Mouse (Mus musculus) embryonic facial prominence, embryonic 15.5 days (tissue): ENCODE results near the gene Nup188. TPM values are rescaled to one million over a fixed set of nuclear protein-coding genes. Genes with fewer than 3 reads are reported as not detected.

Experiments
- ATAC-seq: fragments of 200-750 bp; cut with Nextera tagmentation; 2 replicates; pipeline ENCODE4 v1.8.0; 2017; ENCODE audit warnings: low read depth, moderate TSS enrichment; ENCODE audit not compliant: insufficient number of reproducible peaks, low FRiP score, low TSS enrichment
- H3K27ac ChIP-seq: fragments of 300-500 bp; sonication (generic); replicated peaks from 2 replicates; pipeline ENCODE4 v1.5.1; 2015; ENCODE audit warnings: mild to moderate bottlenecking, inconsistent platforms
- H3K27me3 ChIP-seq: fragments of 300-500 bp; sonication (generic); 2 replicates; pipeline ENCODE4 v1.6.1; 2015; ENCODE audit warnings: inconsistent platforms
- H3K36me3 ChIP-seq: fragments of 300-500 bp; sonication (generic); 2 replicates; pipeline ENCODE4 v1.6.1; 2015; ENCODE audit warnings: mild to moderate bottlenecking, inconsistent platforms
- H3K4me1 ChIP-seq: fragments of 300-500 bp; sonication (generic); 2 replicates; pipeline ENCODE4 v1.6.1; 2015; ENCODE audit warnings: inconsistent platforms
- H3K4me2 ChIP-seq: fragments of 300-500 bp; sonication (generic); replicated peaks from 2 replicates; pipeline ENCODE4 v1.6.1; 2015; ENCODE audit warnings: mild to moderate bottlenecking, inconsistent platforms
- H3K4me3 ChIP-seq: fragments of 300-500 bp; sonication (generic); replicated peaks from 2 replicates; pipeline ENCODE4 v1.5.1; 2015; ENCODE audit warnings: mild to moderate bottlenecking, inconsistent platforms
- H3K9ac ChIP-seq: fragments of 300-500 bp; sonication (generic); 2 replicates; pipeline ENCODE4 v1.6.1; 2015; ENCODE audit warnings: inconsistent platforms
- H3K9me3 ChIP-seq: fragments of 300-500 bp; sonication (generic); replicated peaks from 2 replicates; pipeline ENCODE4 v1.6.1; 2016; ENCODE audit warnings: inconsistent platforms
- WGBS: fragments of 180-500 bp; shearing (Covaris S2); methylation state at CpG from one replicate; pipeline ENCODE4 v1.1.7; 2015; 5-methylcytosine and 5-hydroxymethylcytosine counted together
- polyA plus RNA-seq: library from polyadenylated mRNA; unstranded; fragments of >200 nt; fragmentation: Nextera tagmentation; extraction: Ambion mirVana; gene quantifications from 2 replicates; pipeline ENCODE4 v1.2.1, GENCODE M21; 2015

Nup188 gene
- 29.0 and 34.3 TPM in 2 replicates for polyA plus RNA-seq

GRCm38 (mm10) chr2:30286192-30287026, at the start of gene Nup188, which contains the start of gene Dolk:
Nup188 (plus strand) TSS chr2:30286397.
Dolk (minus strand) TSS chr2:30286334.
- Histone ChIP-seq H3K27ac (peak within 1 kb of the TSS; percentile 65), H3K36me3 (peaks cover 6% of the 10 kb centered on the region; the same call in 1 of the 2 replicates), H3K4me3 (peak within 1 kb of the TSS; percentile 80), H3K4me2 (peak within 1 kb of the TSS; percentile 95), H3K4me1 (peaks cover 22% of the 10 kb centered on the region), H3K27me3 (no peaks in the 10 kb centered on the region), H3K9ac (peak within 1 kb of the TSS; percentile 67), H3K9me3 (no peaks in the 10 kb centered on the region)
- WGBS: 1% methylated on average over 64 of the region's 68 CpGs
- ATAC-seq: peak; percentile 95

- no peak for ATAC-seq
- peaks cover 29% of the 10 kb centered on the region for H3K4me1 ChIP-seq
- H3K9ac ChIP-seq: peak overlapping the region; percentile 47
- H3K27ac ChIP-seq: peak overlapping the region; percentile 93
- H3K4me2 ChIP-seq: peak overlapping the region; percentile 66
- peak overlapping the region; percentile 72 for H3K4me3 ChIP-seq
- H3K9me3 ChIP-seq: no peaks in the 10 kb centered on the region
- H3K27me3 ChIP-seq: no peaks in the 10 kb centered on the region
- WGBS: 3% methylated on average over 18 of the region's 18 CpGs
- peaks cover 20% of the 10 kb centered on the region for H3K36me3 ChIP-seq
These were observed 49.6 kb upstream of the Nup188 start for GRCm38 (mm10) chr2:30236426-30237198.

GRCm38 (mm10) chr2:30237199-30237880, 48.9 kb upstream of the Nup188 start, which contains the start of gene Lrrc8a:
Lrrc8a (plus strand) TSS chr2:30237715.
- Histone ChIP-seq H3K4me1 (peaks cover 33% of the 10 kb centered on the region), H3K4me2 (peak within 1 kb of the TSS; percentile 66), H3K4me3 (peak within 1 kb of the TSS; percentile 72), H3K9me3 (no peaks in the 10 kb centered on the region), H3K27ac (peak within 1 kb of the TSS; percentile 93), H3K36me3 (peaks cover 27% of the 10 kb centered on the region), H3K9ac (peak within 1 kb of the TSS; percentile 64), H3K27me3 (no peaks in the 10 kb centered on the region)
- peak; percentile 97 for ATAC-seq
- WGBS: under 1% methylated on average over 66 of the region's 67 CpGs

GRCm38 (mm10) chr2:30237881-30238280, 48.3 kb upstream of the Nup188 start:
- Histone ChIP-seq H3K36me3 (peaks cover 33% of the 10 kb centered on the region), H3K9ac (peak overlapping the region; percentile 64), H3K4me1 (peaks cover 36% of the 10 kb centered on the region), H3K27me3 (no peaks in the 10 kb centered on the region), H3K4me3 (peak overlapping the region; percentile 72), H3K9me3 (no peaks in the 10 kb centered on the region), H3K27ac (peak overlapping the region; percentile 93), H3K4me2 (peak overlapping the region; percentile 66)
- WGBS: 0% methylated on average over 36 of the region's 42 CpGs
- peak; percentile 91 for ATAC-seq

- peak overlapping the region; percentile 72 for H3K4me3 ChIP-seq
- 75% methylated on average over 3 of the region's 3 CpGs for WGBS
- H3K9me3 ChIP-seq: no peaks in the 10 kb centered on the region
- peaks cover 36% of the 10 kb centered on the region for H3K4me1 ChIP-seq
- peak overlapping the region; percentile 66 for H3K4me2 ChIP-seq
- H3K36me3 ChIP-seq: peaks cover 42% of the 10 kb centered on the region
- H3K9ac ChIP-seq: 0 out of 2 replicates have a peak overlapping the region, but pooled peaks have one; percentile 64
- H3K27ac ChIP-seq: 0 out of 2 replicates have a peak overlapping the region, but pooled peaks have one; percentile 23
- H3K27me3 ChIP-seq: no peaks in the 10 kb centered on the region
- no peak for ATAC-seq
These were observed 47.2 kb upstream of the Nup188 start for GRCm38 (mm10) chr2:30238906-30239465.

GRCm38 (mm10) chr2:30239777-30240176, 46.4 kb upstream of the Nup188 start:
- peaks cover 46% of the 10 kb centered on the region for H3K36me3 ChIP-seq
- H3K4me2 ChIP-seq: 0 out of 2 replicates have a peak overlapping the region, but pooled peaks have one; percentile 66
- no peak overlapping the region for H3K4me3 ChIP-seq
- no peaks in the 10 kb centered on the region for H3K27me3 ChIP-seq
- H3K27ac ChIP-seq: no peak overlapping the region
- 81% methylated on average over 4 of the region's 4 CpGs for WGBS
- H3K9me3 ChIP-seq: no peaks in the 10 kb centered on the region
- no peak overlapping the region for H3K9ac ChIP-seq
- no peak for ATAC-seq
- H3K4me1 ChIP-seq: peaks cover 40% of the 10 kb centered on the region

- H3K27me3 ChIP-seq: no peaks in the 10 kb centered on the region
- peaks cover 46% of the 10 kb centered on the region for H3K36me3 ChIP-seq
- no peak within 1 kb of the TSS for H3K4me3 ChIP-seq
- H3K9ac ChIP-seq: no peak within 1 kb of the TSS
- no peak for ATAC-seq
- peak within 1 kb of the TSS; percentile 66; the same call in 1 of the 2 replicates for H3K4me2 ChIP-seq
- peaks cover 41% of the 10 kb centered on the region for H3K4me1 ChIP-seq
- no peaks in the 10 kb centered on the region for H3K9me3 ChIP-seq
- WGBS: 85% methylated on average over 2 of the region's 2 CpGs
- 0 out of 2 replicates have a peak within 1 kb of the TSS, but pooled peaks have one; percentile 23 for H3K27ac ChIP-seq
These were observed 45.9 kb upstream of the Nup188 start, which contains the start of gene Gm28035 for GRCm38 (mm10) chr2:30240267-30240666. Gm28035 (plus strand) TSS chr2:30240567.

GRCm38 (mm10) chr2:30242509-30242908, 43.7 kb upstream of the Nup188 start:
- H3K36me3 ChIP-seq: peaks cover 46% of the 10 kb centered on the region
- H3K9me3 ChIP-seq: no peaks in the 10 kb centered on the region
- H3K4me1 ChIP-seq: peaks cover 33% of the 10 kb centered on the region
- H3K27me3 ChIP-seq: no peaks in the 10 kb centered on the region
- H3K27ac ChIP-seq: 0 out of 2 replicates have a peak overlapping the region, but pooled peaks have one; percentile 17
- 36% methylated on average over 4 of the region's 4 CpGs for WGBS
- no peak overlapping the region for H3K4me3 ChIP-seq
- no peak for ATAC-seq
- no peak overlapping the region for H3K9ac ChIP-seq
- H3K4me2 ChIP-seq: no peak overlapping the region

- peaks cover 55% of the 10 kb centered on the region for H3K36me3 ChIP-seq
- H3K4me2 ChIP-seq: no peak overlapping the region
- H3K4me1 ChIP-seq: peaks cover 30% of the 10 kb centered on the region
- no peak overlapping the region for H3K4me3 ChIP-seq
- H3K27me3 ChIP-seq: no peaks in the 10 kb centered on the region
- no peak for ATAC-seq
- 90% methylated on average over 4 of the region's 4 CpGs for WGBS
- H3K9me3 ChIP-seq: no peaks in the 10 kb centered on the region
- no peak overlapping the region for H3K27ac ChIP-seq
- H3K9ac ChIP-seq: no peak overlapping the region
These were observed 42.8 kb upstream of the Nup188 start for GRCm38 (mm10) chr2:30243391-30243790.

- no peak overlapping the region for H3K4me3 ChIP-seq
- H3K36me3 ChIP-seq: peaks cover 67% of the 10 kb centered on the region
- peaks cover 17% of the 10 kb centered on the region; the same call in 1 of the 2 replicates for H3K4me1 ChIP-seq
- WGBS: 56% methylated on average over 7 of the region's 7 CpGs
- H3K9ac ChIP-seq: no peak overlapping the region
- peak overlapping the region; percentile 17; the same call in 1 of the 2 replicates for H3K27ac ChIP-seq
- ATAC-seq: no peak
- no peaks in the 10 kb centered on the region for H3K27me3 ChIP-seq
- no peak overlapping the region for H3K4me2 ChIP-seq
- no peaks in the 10 kb centered on the region for H3K9me3 ChIP-seq
These were observed 41.5 kb upstream of the Nup188 start for GRCm38 (mm10) chr2:30244595-30245178.
